Mouse (Mus musculus): ENCODE data around the gene Tnip1. TPM values are rescaled to one million over a fixed set of nuclear protein-coding genes. Genes with fewer than 3 reads are reported as not detected.

Tnip1 gene
- polyA plus RNA-seq, 1 experiment, result 16.0 TPM

DNA sequence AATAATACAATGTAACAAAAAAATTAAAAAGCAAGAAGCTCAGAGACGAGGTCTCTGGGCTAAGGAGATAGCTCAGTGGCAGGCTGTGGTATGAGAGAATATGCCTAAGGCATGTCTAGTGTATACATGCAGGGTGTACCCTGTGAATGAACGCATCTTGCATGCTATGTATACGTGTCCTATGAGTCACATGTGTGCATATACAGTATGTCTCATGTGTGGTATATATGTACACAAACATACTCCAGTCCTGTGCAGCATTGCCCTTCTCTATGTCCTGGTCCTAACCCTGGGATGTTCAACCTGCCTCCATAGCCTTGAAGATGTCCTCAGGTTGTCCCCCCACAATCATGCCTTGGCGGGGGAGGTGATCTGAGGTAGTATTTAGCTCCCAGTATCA is 21.9 kb upstream of the Tnip1 start:
- TF ChIP-seq POLR2A (IDR thresholded peaks at IDR 0.05; ENCODE audit: borderline replicate concordance, extremely low read depth, insufficient read depth, insufficient read length, poor library complexity, severe bottlenecking) (no peak), CTCF (IDR thresholded peaks at IDR 0.05; ENCODE audit: borderline replicate concordance, extremely low read depth, insufficient read depth, insufficient read length) (no peak)
- DNase-seq (ENCODE audit: low read depth), result no peak

DNA sequence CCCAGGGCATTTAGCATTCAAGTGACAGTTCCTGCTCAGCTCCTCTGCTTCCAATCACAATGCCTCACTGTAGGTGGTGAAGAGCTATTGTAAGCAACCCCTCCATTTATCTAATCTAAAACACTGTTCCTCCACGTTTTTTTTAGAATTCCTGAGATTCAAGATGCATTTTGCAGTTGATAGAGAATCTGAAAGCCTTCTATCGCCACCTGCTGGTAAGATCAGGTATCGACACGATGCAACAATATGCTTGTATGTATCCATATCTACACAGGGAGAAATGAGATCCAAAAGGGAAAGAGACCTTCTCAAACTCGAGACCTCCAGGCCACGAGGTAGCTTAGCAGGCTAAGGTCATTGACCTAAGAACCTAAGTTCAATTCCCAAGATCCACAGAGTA is 21.4 kb upstream of the Tnip1 start:
- TF ChIP-seq POLR2A (IDR thresholded peaks at IDR 0.05; ENCODE audit: borderline replicate concordance, extremely low read depth, insufficient read depth, insufficient read length, poor library complexity, severe bottlenecking) (no peak), CTCF (IDR thresholded peaks at IDR 0.05; ENCODE audit: borderline replicate concordance, extremely low read depth, insufficient read depth, insufficient read length) (peak; percentile 66)
- peak; percentile 90 for DNase-seq (ENCODE audit: low read depth)

DNA sequence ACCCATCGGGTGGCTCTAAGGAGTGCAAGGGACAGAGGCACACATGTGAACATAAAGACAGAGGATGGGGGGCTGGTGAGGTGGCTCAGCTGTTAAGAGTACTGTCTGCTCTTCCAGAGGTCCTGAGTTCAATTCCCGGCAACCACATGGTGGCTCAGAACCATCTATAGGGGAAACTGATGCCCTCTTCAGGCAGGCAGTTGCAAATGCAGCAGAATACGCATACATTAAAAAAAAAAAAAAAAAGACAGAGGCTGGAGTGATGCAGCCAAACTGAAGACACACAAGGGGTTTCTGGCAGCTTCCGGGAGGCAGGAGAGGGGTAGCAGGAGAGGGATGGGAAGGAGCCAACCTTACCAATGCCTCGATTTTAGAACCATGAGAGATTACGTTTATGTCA is 19.8 kb upstream of the Tnip1 start:
- TF ChIP-seq POLR2A (IDR thresholded peaks at IDR 0.05; ENCODE audit: borderline replicate concordance, extremely low read depth, insufficient read depth, insufficient read length, poor library complexity, severe bottlenecking) (no peak), CTCF (IDR thresholded peaks at IDR 0.05; ENCODE audit: borderline replicate concordance, extremely low read depth, insufficient read depth, insufficient read length) (no peak)
- DNase-seq (ENCODE audit: low read depth), result no peak

DNA sequence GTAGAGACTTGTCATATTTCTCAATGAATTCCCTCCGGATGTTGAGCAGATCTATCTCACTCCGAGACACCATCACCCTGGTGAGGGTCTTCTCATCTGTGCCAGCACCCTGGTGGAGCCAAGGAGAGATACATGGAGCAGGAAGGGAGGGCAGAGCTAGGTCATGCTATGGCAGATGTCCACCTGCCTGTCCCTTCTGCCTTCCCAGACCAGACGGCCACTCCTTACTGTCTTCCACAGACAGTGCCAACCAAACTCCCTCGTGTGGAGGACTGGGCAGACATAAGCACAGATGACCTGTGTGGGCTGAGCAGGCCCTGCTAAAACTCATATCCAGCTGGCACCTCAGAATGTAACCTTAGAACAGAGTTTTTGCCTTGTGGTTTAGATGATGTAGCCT is 18.9 kb upstream of the Tnip1 start:
- no peak for DNase-seq (ENCODE audit: low read depth)
- TF ChIP-seq CTCF (IDR thresholded peaks at IDR 0.05; ENCODE audit: borderline replicate concordance, extremely low read depth, insufficient read depth, insufficient read length) (no peak), POLR2A (IDR thresholded peaks at IDR 0.05; ENCODE audit: borderline replicate concordance, extremely low read depth, insufficient read depth, insufficient read length, poor library complexity, severe bottlenecking) (no peak)

DNA sequence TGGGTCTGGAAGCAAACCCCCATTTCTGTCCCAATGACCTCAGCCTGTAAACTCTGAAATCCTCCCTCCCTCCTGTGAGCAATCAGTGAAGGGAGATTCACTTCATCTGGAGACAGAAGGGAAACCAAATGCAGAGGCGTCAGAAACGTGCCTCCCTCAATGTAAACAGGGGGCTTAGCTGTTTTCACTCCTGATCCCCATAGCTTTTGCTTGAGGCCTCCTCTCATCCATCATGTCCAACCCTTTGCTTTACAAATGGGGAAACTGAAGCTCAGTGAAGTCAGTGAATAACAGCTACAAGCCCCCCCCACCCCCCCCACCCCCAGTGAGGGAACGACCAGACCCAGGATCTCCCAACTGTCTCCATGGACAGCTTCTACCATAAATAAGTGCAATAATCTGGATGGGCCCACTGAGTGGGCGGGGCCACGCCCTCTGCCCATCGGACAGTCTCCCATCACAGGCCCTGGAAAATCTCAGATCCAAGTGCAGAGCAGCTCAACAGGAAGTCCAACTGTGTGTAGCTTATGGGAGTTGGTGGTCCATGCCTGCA is 14.7 kb upstream of the Tnip1 start:
- TF ChIP-seq POLR2A (IDR thresholded peaks at IDR 0.05; ENCODE audit: borderline replicate concordance, extremely low read depth, insufficient read depth, insufficient read length, poor library complexity, severe bottlenecking) (no peak), CTCF (IDR thresholded peaks at IDR 0.05; ENCODE audit: borderline replicate concordance, extremely low read depth, insufficient read depth, insufficient read length) (no peak)
- no peak for DNase-seq (ENCODE audit: low read depth)

GRCm38 (mm10) chr11:54976351-54976750 is 13.6 kb upstream of the Tnip1 start:
- TF ChIP-seq POLR2A (IDR thresholded peaks at IDR 0.05; ENCODE audit: borderline replicate concordance, extremely low read depth, insufficient read depth, insufficient read length, poor library complexity, severe bottlenecking), result no peak
- no peak for TF ChIP-seq CTCF (IDR thresholded peaks at IDR 0.05; ENCODE audit: borderline replicate concordance, extremely low read depth, insufficient read depth, insufficient read length)
- DNase-seq (ENCODE audit: low read depth), result no peak

DNA sequence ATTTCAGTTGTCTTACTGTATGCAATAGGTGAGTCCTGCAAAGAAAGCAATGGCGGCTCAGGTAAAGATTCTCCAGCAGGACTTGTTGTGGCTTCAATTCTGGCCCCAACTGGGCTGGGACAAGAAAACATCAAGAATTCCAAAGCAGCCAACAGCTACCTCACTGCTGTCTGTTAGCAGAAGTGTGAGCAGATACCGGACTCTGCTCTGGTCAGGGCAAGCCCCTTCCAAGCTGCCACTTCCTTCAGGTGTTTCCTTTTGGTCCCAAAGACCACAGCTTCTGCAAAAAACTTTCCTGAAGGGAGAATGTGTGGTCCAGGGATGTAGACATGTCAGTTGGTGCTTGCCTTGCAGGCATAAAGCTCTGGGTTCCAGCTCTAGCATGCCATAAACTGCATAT is 13.0 kb upstream of the Tnip1 start:
- DNase-seq (ENCODE audit: low read depth), result no peak
- TF ChIP-seq CTCF (IDR thresholded peaks at IDR 0.05; ENCODE audit: borderline replicate concordance, extremely low read depth, insufficient read depth, insufficient read length), result no peak
- no peak for TF ChIP-seq POLR2A (IDR thresholded peaks at IDR 0.05; ENCODE audit: borderline replicate concordance, extremely low read depth, insufficient read depth, insufficient read length, poor library complexity, severe bottlenecking)

DNA sequence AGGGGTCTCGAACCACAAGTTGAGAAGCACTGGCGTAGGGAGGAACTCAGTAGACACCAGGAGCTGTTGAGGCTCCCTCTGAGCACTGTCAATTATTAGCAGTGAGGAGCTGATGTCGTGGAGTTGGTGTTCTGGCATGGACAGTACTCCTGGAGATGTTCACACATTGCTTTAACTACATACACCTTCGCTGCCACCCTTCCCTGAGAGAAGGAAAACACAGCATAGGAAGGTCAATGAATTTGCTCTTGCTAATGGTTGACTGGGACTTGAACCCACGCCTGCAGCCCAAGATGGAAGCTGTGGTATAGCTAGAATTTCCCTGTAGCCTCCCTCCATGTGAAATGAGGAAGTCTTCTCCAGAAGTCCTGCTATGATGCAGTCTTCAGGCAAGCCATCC is 12.6 kb upstream of the Tnip1 start:
- TF ChIP-seq CTCF (IDR thresholded peaks at IDR 0.05; ENCODE audit: borderline replicate concordance, extremely low read depth, insufficient read depth, insufficient read length) (no peak), POLR2A (IDR thresholded peaks at IDR 0.05; ENCODE audit: borderline replicate concordance, extremely low read depth, insufficient read depth, insufficient read length, poor library complexity, severe bottlenecking) (no peak)
- DNase-seq (ENCODE audit: low read depth), result no peak

DNA sequence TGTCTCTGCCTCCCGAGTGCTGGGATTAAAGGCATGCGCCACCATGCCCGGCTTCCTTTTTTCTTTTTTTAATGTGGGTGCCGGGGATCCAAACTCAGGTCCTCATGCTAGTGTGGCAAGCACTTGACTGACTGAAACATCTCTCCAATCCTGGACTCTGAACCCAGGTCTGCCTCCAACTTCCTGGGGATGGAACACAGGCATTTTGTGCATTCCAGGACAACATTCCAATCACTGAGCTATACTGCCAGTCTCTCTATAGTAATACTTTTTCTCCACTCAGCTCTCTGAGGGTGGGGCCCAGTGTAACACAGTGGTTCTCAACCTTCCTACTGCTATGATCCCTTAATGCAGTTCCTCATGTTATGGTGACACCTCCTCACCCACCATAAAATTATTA is 11.9 kb upstream of the Tnip1 start:
- no peak for DNase-seq (ENCODE audit: low read depth)
- TF ChIP-seq CTCF (IDR thresholded peaks at IDR 0.05; ENCODE audit: borderline replicate concordance, extremely low read depth, insufficient read depth, insufficient read length) (no peak), POLR2A (IDR thresholded peaks at IDR 0.05; ENCODE audit: borderline replicate concordance, extremely low read depth, insufficient read depth, insufficient read length, poor library complexity, severe bottlenecking) (no peak)

GRCm38 (mm10) chr11:54973481-54974212 is 10.9 kb upstream of the Tnip1 start:
- peak; percentile 78 for DNase-seq (ENCODE audit: low read depth)
- no peak for TF ChIP-seq CTCF (IDR thresholded peaks at IDR 0.05; ENCODE audit: borderline replicate concordance, extremely low read depth, insufficient read depth, insufficient read length)

GRCm38 (mm10) chr11:54972789-54973188 is 10.1 kb upstream of the Tnip1 start:
- TF ChIP-seq POLR2A (IDR thresholded peaks at IDR 0.05; ENCODE audit: borderline replicate concordance, extremely low read depth, insufficient read depth, insufficient read length, poor library complexity, severe bottlenecking) (no peak), CTCF (IDR thresholded peaks at IDR 0.05; ENCODE audit: borderline replicate concordance, extremely low read depth, insufficient read depth, insufficient read length) (no peak)
- no peak for DNase-seq (ENCODE audit: low read depth)

- no peak for TF ChIP-seq CTCF (IDR thresholded peaks at IDR 0.05; ENCODE audit: borderline replicate concordance, extremely low read depth, insufficient read depth, insufficient read length)
- no peak for TF ChIP-seq POLR2A (IDR thresholded peaks at IDR 0.05; ENCODE audit: borderline replicate concordance, extremely low read depth, insufficient read depth, insufficient read length, poor library complexity, severe bottlenecking)
- DNase-seq (ENCODE audit: low read depth), result no peak
Observed at GRCm38 (mm10) chr11:54972049-54972723, 9.5 kb upstream of the Tnip1 start.

Measured in brain, embryonic 14.5 days (tissue).